Mouse (Mus musculus) liver, embryonic 14.5 days (tissue): ENCODE data around the gene H2-Q10.
"Not testable (repeated sequence)": the region's sequence is repeated elsewhere in the genome, so short reads cannot be mapped to it uniquely, and the experiment has no call there.

Experiments used
- CTCF ChIP-seq: IDR thresholded peaks from 2 replicates; pipeline ENCODE4 v1.5.1; 2016; ENCODE audit warnings: antibody characterized with exemption, low read depth, control low read depth
- EP300 ChIP-seq: IDR thresholded peaks from 2 replicates; pipeline ENCODE4 v1.6.1; 2016; ENCODE audit warnings: antibody characterized with exemption, low read depth

- not testable (repeated sequence) for TF ChIP-seq EP300, CTCF
These were observed 45.8 kb upstream of the H2-Q10 start for GRCm38 (mm10) chr17:35424106-35424505.
